Mouse (Mus musculus) heart, embryonic 16.5 days (tissue): ENCODE data around the gene Arpin. TPM values are rescaled to one million over a fixed set of nuclear protein-coding genes. Genes with fewer than 3 reads are reported as not detected.

Experiments
- ATAC-seq: fragments of 200-750 bp; cut with Nextera tagmentation; replicated peaks from 2 replicates; pipeline ENCODE4 v1.8.0; 2017; ENCODE audit warnings: moderate number of reproducible peaks; ENCODE audit not compliant: insufficient read depth, low FRiP score; ENCODE audit errors: extremely low read depth
- H3K27ac ChIP-seq: fragments of 300-500 bp; sonication (generic); 2 replicates; pipeline ENCODE4 v1.5.1; 2014; ENCODE audit warnings: mild to moderate bottlenecking, low read length, control low read depth, moderate library complexity
- H3K27me3 ChIP-seq: fragments of 300-500 bp; sonication (generic); 2 replicates; pipeline ENCODE4 v1.6.1; 2014; ENCODE audit warnings: low read length, mixed read lengths; ENCODE audit not compliant: control insufficient read depth, insufficient read depth
- H3K36me3 ChIP-seq: fragments of 300-500 bp; sonication (generic); 2 replicates; pipeline ENCODE4 v1.6.1; 2014; ENCODE audit not compliant: control insufficient read depth, insufficient read depth
- H3K4me1 ChIP-seq: fragments of 300-500 bp; sonication (generic); 2 replicates; pipeline ENCODE4 v1.6.1; 2014; ENCODE audit warnings: low read length, mixed read lengths; ENCODE audit not compliant: control insufficient read depth, insufficient read depth
- H3K4me2 ChIP-seq: fragments of 300-500 bp; sonication (generic); 2 replicates; pipeline ENCODE4 v1.6.1; 2014; ENCODE audit warnings: low read depth, mild to moderate bottlenecking, control low read depth, low read length
- H3K4me3 ChIP-seq: fragments of 300-500 bp; sonication (generic); 2 replicates; pipeline ENCODE4 v1.5.1; 2014; ENCODE audit warnings: mild to moderate bottlenecking, control low read depth, low read length
- H3K9ac ChIP-seq: fragments of 300-500 bp; sonication (generic); 2 replicates; pipeline ENCODE4 v1.6.1; 2014; ENCODE audit warnings: low read length, control low read depth
- H3K9me3 ChIP-seq: fragments of 300-500 bp; sonication (generic); replicated peaks from 2 replicates; pipeline ENCODE4 v1.6.1; 2016; ENCODE audit warnings: low read length; ENCODE audit not compliant: control insufficient read depth
- WGBS: fragments of 180-500 bp; shearing (Covaris S2); extraction: QIAGEN DNeasy Blood & Tissue Kit; methylation state at CpG from one replicate; pipeline ENCODE4 v1.1.7; 2014; 5-methylcytosine and 5-hydroxymethylcytosine counted together
- polyA plus RNA-seq: library from polyadenylated mRNA; unstranded; fragments of >200 nt; fragmentation: Nextera tagmentation; extraction: Ambion mirVana; gene quantifications from 2 replicates; pipeline ENCODE4 v1.2.1, GENCODE M21; 2015

The Arpin gene
- polyA plus RNA-seq, 1 experiment from 2014 or later = 28.2 TPM

- WGBS = 60% methylated on average over 8 of the region's 8 CpGs
- ATAC-seq = no peak
- no peaks in the 10 kb centered on the region for H3K27me3 ChIP-seq
- no peak overlapping the region for H3K4me3 ChIP-seq
- H3K9me3 ChIP-seq = no peaks in the 10 kb centered on the region
- peaks cover 16% of the 10 kb centered on the region; the same call in 1 of the 2 replicates for H3K36me3 ChIP-seq
- H3K4me2 ChIP-seq = no peak overlapping the region
- no peaks in the 10 kb centered on the region for H3K4me1 ChIP-seq
- H3K9ac ChIP-seq = no peak overlapping the region
- no peak overlapping the region for H3K27ac ChIP-seq
These were observed 31.9 kb downstream of the Arpin start for GRCm38 (mm10) chr7:79903160-79903792.

- Histone ChIP-seq H3K9ac (no peak overlapping the region), H3K27me3 (no peaks in the 10 kb centered on the region), H3K4me3 (no peak overlapping the region), H3K9me3 (no peaks in the 10 kb centered on the region), H3K4me1 (no peaks in the 10 kb centered on the region), H3K4me2 (no peak overlapping the region), H3K27ac (no peak overlapping the region), H3K36me3 (peaks cover 7% of the 10 kb centered on the region; the same call in 1 of the 2 replicates)
- WGBS = 88% methylated on average over 6 of the region's 6 CpGs
- no peak for ATAC-seq
These were observed 34.4 kb downstream of the Arpin start for GRCm38 (mm10) chr7:79900753-79901152.

GRCm38 (mm10) chr7:79895225-79895624 lies 39.9 kb downstream of the Arpin start:
- no peak overlapping the region for H3K4me3 ChIP-seq
- no peaks in the 10 kb centered on the region for H3K9me3 ChIP-seq
- no peak overlapping the region for H3K9ac ChIP-seq
- peaks cover 17% of the 10 kb centered on the region for H3K4me1 ChIP-seq
- H3K36me3 ChIP-seq = no peaks in the 10 kb centered on the region
- WGBS = 69% methylated on average over 3 of the region's 3 CpGs
- H3K4me2 ChIP-seq = no peak overlapping the region
- no peak for ATAC-seq
- H3K27me3 ChIP-seq = no peaks in the 10 kb centered on the region
- H3K27ac ChIP-seq = no peak overlapping the region

- Histone ChIP-seq H3K27me3 (no peaks in the 10 kb centered on the region), H3K36me3 (no peaks in the 10 kb centered on the region), H3K9ac (no peak overlapping the region), H3K4me3 (no peak overlapping the region), H3K4me2 (no peak overlapping the region), H3K9me3 (no peaks in the 10 kb centered on the region), H3K4me1 (peaks cover 17% of the 10 kb centered on the region), H3K27ac (no peak overlapping the region)
- ATAC-seq = no peak
- 91% methylated on average over 1 of the region's 1 CpGs for WGBS
These were observed 40.4 kb downstream of the Arpin start for GRCm38 (mm10) chr7:79894790-79895189.

GRCm38 (mm10) chr7:79892576-79893428 lies 42.4 kb downstream of the Arpin start:
- Histone ChIP-seq H3K9me3 (no peaks in the 10 kb centered on the region), H3K27me3 (no peaks in the 10 kb centered on the region), H3K4me2 (no peak overlapping the region), H3K4me3 (no peak overlapping the region), H3K4me1 (peaks cover 17% of the 10 kb centered on the region), H3K36me3 (no peaks in the 10 kb centered on the region), H3K27ac (no peak overlapping the region), H3K9ac (no peak overlapping the region)
- peak; percentile 28; the same call in 1 of the 2 replicates for ATAC-seq
- WGBS = 53% methylated on average over 6 of the region's 6 CpGs

- WGBS = 69% methylated on average over 15 of the region's 15 CpGs
- Histone ChIP-seq H3K9ac (no peak overlapping the region), H3K4me1 (peaks cover 17% of the 10 kb centered on the region), H3K27me3 (no peaks in the 10 kb centered on the region), H3K4me2 (no peak overlapping the region), H3K36me3 (no peaks in the 10 kb centered on the region), H3K4me3 (no peak overlapping the region), H3K9me3 (no peaks in the 10 kb centered on the region), H3K27ac (no peak overlapping the region)
- ATAC-seq = no peak
These were observed 44.5 kb downstream of the Arpin start for GRCm38 (mm10) chr7:79890436-79891221.

GRCm38 (mm10) chr7:79888603-79889002 lies 46.6 kb downstream of the Arpin start:
- Histone ChIP-seq H3K4me1 (peaks cover 15% of the 10 kb centered on the region), H3K27me3 (no peaks in the 10 kb centered on the region), H3K4me3 (no peak overlapping the region), H3K36me3 (no peaks in the 10 kb centered on the region), H3K27ac (no peak overlapping the region), H3K4me2 (no peak overlapping the region), H3K9me3 (no peaks in the 10 kb centered on the region), H3K9ac (no peak overlapping the region)
- WGBS = 78% methylated on average over 9 of the region's 9 CpGs
- no peak for ATAC-seq

GRCm38 (mm10) chr7:79883613-79884334 lies 51.4 kb downstream of the Arpin start:
- H3K9me3 ChIP-seq = no peaks in the 10 kb centered on the region
- H3K4me3 ChIP-seq = no peak overlapping the region
- H3K36me3 ChIP-seq = peaks cover 14% of the 10 kb centered on the region
- no peak for ATAC-seq
- H3K4me1 ChIP-seq = no peaks in the 10 kb centered on the region; the same call in 1 of the 2 replicates
- WGBS = 85% methylated on average over 7 of the region's 7 CpGs
- H3K9ac ChIP-seq = no peak overlapping the region
- H3K27ac ChIP-seq = no peak overlapping the region
- H3K27me3 ChIP-seq = no peaks in the 10 kb centered on the region
- no peak overlapping the region for H3K4me2 ChIP-seq
